Mouse (Mus musculus) neural tube, embryonic 12.5 days (tissue): Measurements from ENCODE around the gene 2610528A11Rik. TPM values are rescaled to one million over a fixed set of nuclear protein-coding genes. Genes with fewer than 3 reads are reported as not detected.

Source experiments
- ATAC-seq: fragments of 200-750 bp; cut with Nextera tagmentation; 2 replicates; pipeline ENCODE4 v1.8.0; 2017; ENCODE audit warnings: low read depth, mild to moderate bottlenecking, moderate TSS enrichment, moderate library complexity; ENCODE audit not compliant: low FRiP score
- H3K27ac ChIP-seq: fragments of 300-500 bp; sonication (generic); 2 replicates; pipeline ENCODE4 v1.5.1; 2016
- H3K27me3 ChIP-seq: fragments of 300-500 bp; sonication (generic); replicated peaks from 2 replicates; pipeline ENCODE4 v1.6.1; 2016; ENCODE audit warnings: mild to moderate bottlenecking
- H3K36me3 ChIP-seq: fragments of 300-500 bp; sonication (generic); 2 replicates; pipeline ENCODE4 v1.6.1; 2016; ENCODE audit warnings: mild to moderate bottlenecking
- H3K4me1 ChIP-seq: fragments of 300-500 bp; sonication (generic); 2 replicates; pipeline ENCODE4 v1.6.1; 2016
- H3K4me2 ChIP-seq: fragments of 300-500 bp; sonication (generic); replicated peaks from 2 replicates; pipeline ENCODE4 v1.6.1; 2016; ENCODE audit warnings: mild to moderate bottlenecking
- H3K4me3 ChIP-seq: fragments of 300-500 bp; sonication (generic); 2 replicates; pipeline ENCODE4 v1.5.1; 2016
- H3K9ac ChIP-seq: fragments of 300-500 bp; sonication (generic); 2 replicates; pipeline ENCODE4 v1.6.1; 2016; ENCODE audit warnings: mild to moderate bottlenecking
- H3K9me3 ChIP-seq: fragments of 300-500 bp; sonication (generic); 2 replicates; pipeline ENCODE4 v1.6.1; 2016; ENCODE audit warnings: mild to moderate bottlenecking
- WGBS: fragments of 180-500 bp; shearing (Covaris S2); methylation state at CpG from one replicate; pipeline ENCODE4 v1.1.7; 2016; 5-methylcytosine and 5-hydroxymethylcytosine counted together
- polyA plus RNA-seq: library from polyadenylated mRNA; unstranded; fragments of >200 nt; fragmentation: Nextera tagmentation; extraction: Ambion mirVana; gene quantifications from 2 replicates; pipeline ENCODE4 v1.2.1, GENCODE M21; 2016

Gene 2610528A11Rik
- polyA plus RNA-seq, 1 experiment from 2014 or later: 0.48 TPM

DNA sequence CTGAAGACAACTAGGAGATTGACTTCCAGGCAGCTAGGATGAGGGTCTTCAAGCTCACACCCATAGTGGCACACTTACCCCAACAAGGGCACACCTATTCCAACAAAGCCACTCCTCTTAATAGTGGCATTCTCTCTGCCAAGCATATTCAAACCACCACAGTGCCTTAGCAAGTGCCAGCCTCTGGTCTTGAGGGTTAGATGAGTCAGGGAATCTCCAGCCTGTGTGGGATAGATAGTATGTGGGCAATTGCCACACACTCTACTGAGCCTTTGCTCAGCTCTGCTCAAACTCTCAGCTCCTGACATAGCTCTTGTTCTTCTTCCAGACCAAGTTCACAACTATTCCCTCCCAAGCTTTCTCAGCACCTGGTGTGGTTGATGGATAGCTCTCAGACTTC, 2.5 kb downstream of the 2610528A11Rik start:
- no peak overlapping the region for H3K9ac ChIP-seq
- no peaks in the 10 kb centered on the region for H3K36me3 ChIP-seq
- no peaks in the 10 kb centered on the region for H3K27me3 ChIP-seq
- H3K4me1 ChIP-seq: no peaks in the 10 kb centered on the region
- H3K9me3 ChIP-seq: no peaks in the 10 kb centered on the region
- H3K4me2 ChIP-seq: no peak overlapping the region
- no peak overlapping the region for H3K27ac ChIP-seq
- H3K4me3 ChIP-seq: no peak overlapping the region
- ATAC-seq: no peak

DNA sequence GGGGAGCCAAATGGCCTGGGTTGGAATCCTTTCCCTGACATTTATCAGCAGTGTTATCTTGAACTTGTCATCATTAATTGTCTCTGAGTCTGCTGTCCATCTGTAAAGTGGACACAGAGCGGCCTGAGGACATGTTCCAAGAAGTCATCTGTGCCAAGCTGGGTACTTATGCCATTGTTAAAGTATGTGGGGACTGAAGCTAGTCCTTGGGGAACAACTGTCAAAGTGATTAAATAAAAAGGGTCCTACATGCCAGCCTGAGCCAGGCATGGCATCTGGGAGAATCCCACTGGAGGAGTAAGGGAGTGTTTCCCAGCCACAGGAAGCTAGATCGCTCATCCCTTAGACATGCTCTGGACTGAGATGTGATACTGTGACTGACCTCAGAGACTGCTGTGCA, 3.4 kb downstream of the 2610528A11Rik start:
- 76% methylated on average over 2 of the region's 2 CpGs for WGBS
- no peaks in the 10 kb centered on the region for H3K36me3 ChIP-seq
- no peaks in the 10 kb centered on the region for H3K4me1 ChIP-seq

DNA sequence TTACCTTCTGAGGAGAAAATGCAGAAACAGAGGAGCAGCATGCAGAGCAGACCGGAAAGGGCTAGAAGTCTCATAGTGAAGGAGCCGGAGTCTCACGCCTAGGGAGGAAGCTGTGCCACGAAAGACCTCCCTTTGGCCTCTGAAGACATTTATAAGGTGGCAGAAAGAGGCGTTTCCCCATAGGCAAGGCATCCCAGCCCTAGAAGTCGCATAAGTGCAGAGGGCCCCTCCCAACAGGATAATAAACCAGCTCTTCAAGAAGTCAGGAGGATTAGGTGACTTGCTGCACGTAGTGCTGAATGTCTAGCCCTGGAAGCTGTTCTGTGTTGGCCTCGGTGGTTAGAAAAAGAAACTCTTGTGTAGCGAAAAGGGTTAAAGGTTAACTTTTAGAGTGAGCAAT, 3.8 kb downstream of the 2610528A11Rik start:
- Histone ChIP-seq H3K4me1 (no peaks in the 10 kb centered on the region), H3K9me3 (no peaks in the 10 kb centered on the region), H3K27me3 (no peaks in the 10 kb centered on the region), H3K9ac (no peak overlapping the region), H3K4me2 (no peak overlapping the region), H3K4me3 (no peak overlapping the region), H3K36me3 (no peaks in the 10 kb centered on the region), H3K27ac (no peak overlapping the region)
- no peak for ATAC-seq
- 23% methylated on average over 9 of the region's 9 CpGs for WGBS

More for the DNA sequence above, 3.4 kb downstream of the 2610528A11Rik start:
- Histone ChIP-seq H3K9ac (no peak overlapping the region), H3K4me2 (no peak overlapping the region), H3K4me3 (no peak overlapping the region), H3K9me3 (no peaks in the 10 kb centered on the region), H3K27ac (no peak overlapping the region), H3K27me3 (no peaks in the 10 kb centered on the region)
- ATAC-seq: no peak

DNA sequence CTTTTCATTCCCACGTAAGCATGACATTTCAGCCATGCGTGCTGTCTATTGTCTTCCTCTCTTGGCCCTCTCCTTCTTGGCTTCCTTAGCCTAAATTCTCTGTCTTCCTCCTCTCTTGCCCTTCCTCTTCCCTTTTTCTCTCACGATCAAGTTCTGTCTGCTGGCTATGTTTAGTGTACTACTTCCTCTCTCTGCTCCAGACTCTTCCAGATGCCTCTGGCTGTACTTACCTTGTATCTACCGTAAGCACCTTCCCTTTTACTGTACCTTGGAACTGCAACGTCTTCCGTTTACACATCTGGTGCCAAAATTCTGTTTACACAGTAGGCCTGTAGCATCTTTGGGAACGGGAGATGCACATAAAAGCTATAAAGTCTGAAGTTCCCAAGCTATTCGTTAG, 4.4 kb downstream of the 2610528A11Rik start:
- H3K27ac ChIP-seq: no peak overlapping the region
- 74% methylated on average over 8 of the region's 8 CpGs for WGBS
- no peak overlapping the region for H3K4me2 ChIP-seq
- H3K9ac ChIP-seq: no peak overlapping the region
- H3K27me3 ChIP-seq: no peaks in the 10 kb centered on the region
- H3K9me3 ChIP-seq: no peaks in the 10 kb centered on the region
- H3K4me1 ChIP-seq: no peaks in the 10 kb centered on the region
- H3K36me3 ChIP-seq: no peaks in the 10 kb centered on the region
- H3K4me3 ChIP-seq: no peak overlapping the region
- ATAC-seq: no peak

DNA sequence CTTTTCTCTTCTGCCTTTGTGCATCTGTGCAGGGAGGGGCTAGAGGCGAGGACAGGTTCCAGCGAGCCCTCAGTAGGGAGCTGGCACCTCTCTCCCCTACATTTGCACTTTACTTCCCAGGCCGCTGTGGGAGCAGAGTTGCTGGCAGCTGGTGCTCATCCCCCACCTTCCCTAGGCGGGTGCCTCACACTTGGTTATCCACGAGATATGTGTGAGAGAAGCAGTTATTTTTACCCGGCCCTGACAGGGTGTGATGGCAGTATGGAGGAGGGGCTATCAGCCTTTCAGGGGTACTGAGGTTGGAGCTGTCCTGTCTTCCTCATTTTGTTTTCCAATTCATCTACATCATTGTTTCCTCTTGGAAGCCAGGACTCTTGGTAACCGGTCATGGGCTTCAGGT, 8.0 kb downstream of the 2610528A11Rik start:
- no peak overlapping the region for H3K27ac ChIP-seq
- H3K4me1 ChIP-seq: no peaks in the 10 kb centered on the region
- H3K9ac ChIP-seq: no peak overlapping the region
- H3K36me3 ChIP-seq: no peaks in the 10 kb centered on the region
- 50% methylated on average over 7 of the region's 7 CpGs for WGBS
- no peak overlapping the region for H3K4me3 ChIP-seq
- no peaks in the 10 kb centered on the region for H3K27me3 ChIP-seq
- H3K9me3 ChIP-seq: no peaks in the 10 kb centered on the region
- ATAC-seq: peak; percentile 31; the same call in 1 of the 2 replicates
- H3K4me2 ChIP-seq: no peak overlapping the region

DNA sequence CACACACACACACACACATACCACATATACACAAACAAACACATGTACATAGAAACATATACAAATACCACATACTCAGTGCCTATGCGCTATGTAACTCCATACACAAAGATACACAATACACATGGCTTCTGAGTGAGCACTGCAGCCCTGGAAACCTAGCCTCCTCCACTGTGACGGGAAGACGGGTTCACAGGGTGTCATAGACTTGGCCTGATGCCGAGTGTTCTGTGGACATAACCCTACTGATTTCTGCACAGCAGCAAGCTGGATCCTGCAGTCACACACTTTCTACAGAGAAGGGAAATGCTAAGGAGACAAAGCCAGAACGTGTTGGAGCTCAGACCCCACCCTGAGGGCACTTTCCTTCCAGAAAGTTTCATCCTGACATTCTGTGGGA, 9.1 kb downstream of the 2610528A11Rik start:
- Histone ChIP-seq H3K9ac (no peak overlapping the region), H3K4me1 (no peaks in the 10 kb centered on the region), H3K27me3 (no peaks in the 10 kb centered on the region), H3K4me2 (no peak overlapping the region), H3K9me3 (no peaks in the 10 kb centered on the region), H3K4me3 (no peak overlapping the region), H3K27ac (no peak overlapping the region), H3K36me3 (no peaks in the 10 kb centered on the region)
- WGBS: 66% methylated on average over 5 of the region's 5 CpGs
- ATAC-seq: no peak

DNA sequence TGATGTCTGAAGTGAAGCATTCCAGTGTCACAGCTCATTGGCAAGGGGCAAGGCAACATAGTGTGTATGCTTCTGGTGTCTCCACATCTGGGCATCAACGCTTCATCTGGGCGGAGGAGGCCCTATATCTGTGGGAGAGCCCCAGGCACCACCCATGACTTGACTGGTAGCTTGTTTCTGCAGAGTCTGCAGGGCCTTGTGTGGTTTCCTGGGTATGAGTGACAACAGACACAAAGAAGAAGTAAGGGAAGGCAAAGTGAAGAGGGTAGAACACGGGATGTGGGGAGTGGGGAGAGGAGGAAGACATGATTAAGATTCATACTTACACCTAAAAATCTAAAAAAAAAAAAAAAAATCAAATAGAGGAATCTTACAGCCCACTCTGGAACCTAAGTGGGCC, 11.3 kb downstream of the 2610528A11Rik start:
- Histone ChIP-seq H3K4me2 (no peak overlapping the region), H3K36me3 (no peaks in the 10 kb centered on the region), H3K27me3 (peaks cover 4% of the 10 kb centered on the region; the same call in 1 of the 2 replicates), H3K9ac (no peak overlapping the region), H3K9me3 (no peaks in the 10 kb centered on the region), H3K4me3 (no peak overlapping the region), H3K27ac (no peak overlapping the region), H3K4me1 (peaks cover 7% of the 10 kb centered on the region)
- no peak for ATAC-seq
- 80% methylated on average over 3 of the region's 3 CpGs for WGBS

DNA sequence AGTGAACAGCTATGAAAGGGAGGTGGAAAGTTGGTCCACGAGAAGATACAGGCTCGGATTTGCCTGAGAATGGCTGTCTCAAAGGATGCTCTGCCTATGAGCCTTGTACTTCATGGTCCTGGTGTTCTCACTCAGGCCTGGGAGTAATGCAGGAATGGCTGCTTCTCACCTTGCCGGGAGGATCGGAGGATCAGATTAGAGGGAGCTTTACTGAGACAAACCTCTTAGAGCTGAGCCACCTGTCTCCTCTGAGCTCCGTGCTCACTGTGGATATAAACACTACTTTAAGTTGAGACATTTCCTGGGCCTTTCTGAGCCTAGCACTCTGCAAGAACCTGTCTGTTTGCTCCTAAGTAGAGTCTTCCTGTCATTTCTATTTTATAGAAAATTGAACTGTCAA, 12.3 kb downstream of the 2610528A11Rik start:
- Histone ChIP-seq H3K4me3 (no peak overlapping the region), H3K4me2 (no peak overlapping the region), H3K4me1 (peaks cover 7% of the 10 kb centered on the region), H3K9ac (no peak overlapping the region), H3K27me3 (peaks cover 10% of the 10 kb centered on the region; the same call in 1 of the 2 replicates), H3K9me3 (no peaks in the 10 kb centered on the region), H3K36me3 (no peaks in the 10 kb centered on the region), H3K27ac (no peak overlapping the region)
- 84% methylated on average over 5 of the region's 5 CpGs for WGBS
- no peak for ATAC-seq

DNA sequence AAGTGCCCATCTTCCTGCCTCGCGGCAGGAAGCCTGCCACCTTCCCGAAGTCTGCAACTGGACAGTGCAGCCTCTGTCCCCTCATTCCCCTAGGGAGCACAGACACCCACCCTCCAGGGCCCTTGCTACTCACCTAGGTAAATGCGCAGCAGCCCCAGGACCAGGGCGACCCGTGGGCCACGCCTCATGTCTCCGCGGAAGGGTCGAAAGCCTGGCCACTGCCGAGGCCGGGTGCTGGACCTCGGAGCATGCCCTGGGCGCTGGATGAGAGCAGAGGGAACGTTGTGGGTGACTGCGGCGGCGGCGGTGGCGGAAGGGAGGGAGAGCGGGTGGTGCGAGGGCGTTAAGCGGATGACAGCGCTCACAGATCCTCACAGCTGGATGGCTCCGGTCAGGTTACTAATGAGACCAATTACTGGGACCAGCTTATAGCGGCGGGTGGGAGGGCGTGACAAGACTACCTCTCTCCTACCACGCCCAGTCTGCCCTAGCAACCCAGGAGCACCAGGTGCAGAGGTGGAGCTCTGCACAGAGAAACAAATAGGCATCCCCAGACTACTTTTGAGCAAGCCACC, 15.8 kb downstream of the 2610528A11Rik start, which contains the start of gene Cdhr1:
Gene Cdhr1, minus strand, starts transcription at position 392 of the 575 bp plus-strand sequence.
- H3K27me3 ChIP-seq: peaks cover 10% of the 10 kb centered on the region; the same call in 1 of the 2 replicates
- under 1% methylated on average over 30 of the region's 30 CpGs for WGBS
- H3K4me2 ChIP-seq: peak within 1 kb of the TSS; percentile 80
- H3K9ac ChIP-seq: peak within 1 kb of the TSS; percentile 52; the same call in 1 of the 2 replicates
- no peak within 1 kb of the TSS for H3K27ac ChIP-seq
- H3K36me3 ChIP-seq: no peaks in the 10 kb centered on the region
- peak within 1 kb of the TSS; percentile 39 for H3K4me3 ChIP-seq
- ATAC-seq: peak; percentile 79
- H3K9me3 ChIP-seq: no peaks in the 10 kb centered on the region
- H3K4me1 ChIP-seq: peaks cover 7% of the 10 kb centered on the region

DNA sequence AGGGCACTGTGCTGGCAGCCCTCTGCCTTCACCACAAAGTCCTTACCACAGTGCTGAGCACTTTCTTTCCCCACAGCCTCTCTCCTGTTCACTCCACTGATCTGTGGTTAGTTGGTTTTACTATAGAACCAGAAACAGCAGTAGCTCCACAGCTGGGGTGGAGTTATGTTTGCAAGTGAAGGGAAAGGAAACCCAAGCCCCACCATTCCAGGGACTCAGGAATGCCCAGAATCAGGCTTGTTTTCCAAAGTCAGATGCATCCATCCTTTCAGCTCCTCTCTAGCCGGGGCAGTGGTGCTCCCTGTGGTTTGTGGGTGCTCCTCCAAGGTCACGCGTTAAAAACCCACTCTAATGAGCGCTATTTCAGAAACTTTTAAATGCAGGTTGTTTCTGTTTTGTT, 18.3 kb downstream of the 2610528A11Rik start:
- H3K27me3 ChIP-seq: peaks cover 10% of the 10 kb centered on the region; the same call in 1 of the 2 replicates
- H3K4me3 ChIP-seq: no peak overlapping the region
- no peak overlapping the region for H3K4me2 ChIP-seq
- H3K9me3 ChIP-seq: no peaks in the 10 kb centered on the region
- H3K9ac ChIP-seq: no peak overlapping the region
- no peaks in the 10 kb centered on the region for H3K36me3 ChIP-seq
- peaks cover 7% of the 10 kb centered on the region for H3K4me1 ChIP-seq
- WGBS: 89% methylated on average over 4 of the region's 4 CpGs
- H3K27ac ChIP-seq: no peak overlapping the region
- ATAC-seq: no peak

DNA sequence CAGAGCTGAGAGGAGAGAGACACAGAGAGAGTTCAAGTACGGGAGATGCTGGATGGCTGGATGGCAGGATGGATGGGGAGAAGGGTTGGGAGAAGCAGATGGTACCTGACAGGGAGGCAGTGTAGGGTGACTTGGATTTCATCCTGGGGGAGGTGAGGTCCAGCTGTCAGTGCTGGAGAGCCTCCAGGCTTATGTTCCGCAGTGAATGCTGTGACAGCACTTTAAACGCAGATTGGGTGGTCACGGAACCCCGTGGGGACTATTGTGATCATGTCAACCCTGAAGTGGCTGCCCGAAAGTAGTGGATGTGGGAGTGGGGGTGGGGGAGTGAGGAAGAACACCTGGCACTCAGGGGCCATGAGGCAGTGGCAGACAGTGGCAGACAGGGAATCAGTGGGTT, 19.4 kb downstream of the 2610528A11Rik start:
- Histone ChIP-seq H3K27ac (no peak overlapping the region), H3K9me3 (no peaks in the 10 kb centered on the region)
- ATAC-seq: 0 out of 2 replicates have a peak, but pooled peaks have one; percentile 11

DNA sequence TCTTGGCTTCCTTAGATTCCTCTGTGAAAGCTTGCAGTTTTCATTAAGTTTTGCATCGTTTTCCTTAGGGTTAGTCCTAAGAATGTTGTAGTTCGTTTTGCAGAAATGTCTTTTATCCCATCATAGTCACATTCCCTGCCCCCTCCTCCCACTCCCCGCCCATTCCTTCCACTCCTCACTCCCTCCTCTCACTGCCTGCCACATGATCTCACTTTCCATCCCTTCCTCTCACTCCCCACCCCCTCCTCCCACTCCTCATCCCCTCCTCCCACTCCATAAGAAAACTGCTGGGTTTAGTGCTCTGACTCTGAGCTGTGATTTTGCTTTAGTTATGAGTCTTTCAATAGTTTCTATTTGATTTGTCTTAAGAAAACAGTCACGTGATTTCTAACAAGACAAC, 30.1 kb downstream of the 2610528A11Rik start:
- Histone ChIP-seq H3K9ac (no peak overlapping the region), H3K36me3 (no peaks in the 10 kb centered on the region), H3K4me1 (no peaks in the 10 kb centered on the region), H3K9me3 (no peaks in the 10 kb centered on the region), H3K27me3 (no peaks in the 10 kb centered on the region), H3K4me2 (no peak overlapping the region), H3K4me3 (no peak overlapping the region), H3K27ac (no peak overlapping the region)
- ATAC-seq: no peak
- 45% methylated on average over 4 of the region's 4 CpGs for WGBS

More for the DNA sequence above, 19.4 kb downstream of the 2610528A11Rik start:
- 65% methylated on average over 6 of the region's 6 CpGs for WGBS
- Histone ChIP-seq H3K4me3 (no peak overlapping the region), H3K36me3 (no peaks in the 10 kb centered on the region), H3K9ac (no peak overlapping the region), H3K4me2 (no peak overlapping the region), H3K4me1 (peaks cover 7% of the 10 kb centered on the region), H3K27me3 (peaks cover 10% of the 10 kb centered on the region; the same call in 1 of the 2 replicates)

DNA sequence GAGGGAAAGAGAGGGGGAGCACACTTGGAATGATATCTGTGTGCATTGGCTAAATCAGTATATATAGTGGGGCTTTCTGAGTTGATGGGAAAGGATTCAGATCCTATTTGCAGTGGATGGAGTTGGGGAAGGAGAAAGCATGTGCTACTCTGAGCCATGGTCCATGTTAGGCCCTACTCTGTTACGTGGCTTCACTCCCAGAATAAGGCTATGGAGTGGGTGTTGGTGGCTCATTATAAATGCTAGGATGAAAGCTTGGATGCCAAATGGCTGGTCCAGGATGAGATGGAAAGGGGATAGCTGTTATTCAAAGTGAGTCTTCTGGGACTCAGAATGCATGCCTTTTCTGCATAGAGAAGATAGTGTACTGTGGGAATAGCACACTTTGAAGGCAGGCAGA, 33.1 kb downstream of the 2610528A11Rik start:
- Histone ChIP-seq H3K4me3 (no peak overlapping the region), H3K4me1 (no peaks in the 10 kb centered on the region), H3K27ac (no peak overlapping the region), H3K9me3 (no peaks in the 10 kb centered on the region), H3K36me3 (no peaks in the 10 kb centered on the region), H3K4me2 (no peak overlapping the region), H3K27me3 (no peaks in the 10 kb centered on the region), H3K9ac (no peak overlapping the region)
- ATAC-seq: no peak
- WGBS: 80% methylated on average over 1 of the region's 1 CpGs
